Mouse (Mus musculus): ENCODE measurements around the gene Gm5148. TPM values are rescaled to one million over a fixed set of nuclear protein-coding genes. Genes with fewer than 3 reads are reported as not detected.

The Gm5148 gene
- total and polyA plus RNA-seq, 2 experiments, result 0.09 to 0.94 TPM

DNA sequence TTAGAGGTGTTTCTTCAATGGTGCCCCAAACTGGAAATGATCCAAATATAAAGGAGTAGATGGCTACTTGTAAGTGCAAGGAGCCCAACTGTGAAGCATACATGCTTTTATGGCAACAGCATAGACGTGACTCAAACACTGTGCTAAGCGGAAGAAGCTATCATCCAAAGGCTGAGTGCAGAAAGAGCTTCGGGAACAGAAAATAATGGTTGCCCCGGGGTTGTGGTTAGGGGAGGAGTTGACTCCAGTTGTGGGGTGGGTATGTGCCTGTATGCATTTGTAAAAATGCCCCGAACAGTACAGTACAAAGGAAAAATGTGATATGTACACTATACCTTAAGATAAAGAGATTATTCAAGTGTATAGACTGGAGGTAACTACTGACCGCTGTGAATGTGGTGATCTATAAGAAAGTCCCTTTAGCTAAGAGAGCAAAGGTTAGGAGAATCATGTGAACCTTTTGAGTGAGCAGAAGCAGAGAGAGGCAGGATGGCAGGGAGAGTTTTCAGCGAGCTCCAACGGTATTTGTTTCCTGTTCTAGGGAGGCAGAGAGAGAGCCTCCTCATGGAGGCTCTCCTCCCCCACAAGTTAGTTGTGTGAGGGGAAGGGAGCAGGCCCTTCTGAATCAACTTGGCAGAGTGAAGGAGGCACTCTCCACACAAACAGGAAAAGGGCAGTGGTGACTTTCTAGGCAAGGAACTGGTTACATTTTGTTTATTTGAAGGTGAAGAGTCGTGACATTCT, 23.1 kb upstream of the Gm5148 start:
- H3K27ac ChIP-seq (replicated peaks; ENCODE audit: insufficient read depth, low read depth, low read length), result no peak overlapping the region
- TF ChIP-seq CTCF (IDR thresholded peaks at IDR 0.05; ENCODE audit: low read depth, low read length) (no peak), POLR2A (IDR thresholded peaks at IDR 0.05; ENCODE audit: extremely low read depth, insufficient read depth, low read length) (no peak)

GRCm38 (mm10) chr3:37744050-37744449, 19.8 kb upstream of the Gm5148 start:
- no peak for DNase-seq (ENCODE audit: extremely low read depth, low read depth, low spot score)
- no peaks in the 10 kb centered on the region for H3K36me3 ChIP-seq (ENCODE audit: control insufficient read depth, insufficient read depth, low read length)
- H3K9ac ChIP-seq (ENCODE audit: low read depth, low read length), result no peak overlapping the region
- no peaks in the 10 kb centered on the region for H3K79me2 ChIP-seq (ENCODE audit: control insufficient read depth, insufficient read depth, low read length)
- TF ChIP-seq POLR2A (IDR thresholded peaks at IDR 0.05; ENCODE audit: extremely low read depth, insufficient read depth, low read length) (no peak), CTCF (IDR thresholded peaks at IDR 0.05; ENCODE audit: low read depth, low read length) (no peak)
- H3K4me1 ChIP-seq (ENCODE audit: control insufficient read depth, insufficient read depth, low read length), result no peaks in the 10 kb centered on the region
- H3K27me3 ChIP-seq (ENCODE audit: control insufficient read depth, insufficient read depth, low read length), result 0 out of 2 replicates have a peak, but pooled peaks cover 2% of the 10 kb centered on the region
- no peak overlapping the region for H3K27ac ChIP-seq (replicated peaks; ENCODE audit: insufficient read depth, low read depth, low read length)
- WGBS, result 79% methylated on average over 2 of the region's 2 CpGs
- H3K4me3 ChIP-seq (ENCODE audit: insufficient read depth, low read depth, low read length), result no peak overlapping the region

More for the DNA sequence above, 23.1 kb upstream of the Gm5148 start:
- no peak for DNase-seq (ENCODE audit: extremely low read depth, low read depth, low spot score)
- Histone ChIP-seq H3K36me3 (ENCODE audit: control insufficient read depth, insufficient read depth, low read length) (no peaks in the 10 kb centered on the region), H3K4me1 (ENCODE audit: control insufficient read depth, insufficient read depth, low read length) (no peaks in the 10 kb centered on the region), H3K79me2 (ENCODE audit: control insufficient read depth, insufficient read depth, low read length) (no peaks in the 10 kb centered on the region), H3K4me3 (ENCODE audit: insufficient read depth, low read depth, low read length) (no peak overlapping the region), H3K27me3 (ENCODE audit: control insufficient read depth, insufficient read depth, low read length) (no peaks in the 10 kb centered on the region), H3K9ac (ENCODE audit: low read depth, low read length) (no peak overlapping the region)
- 78% methylated on average over 9 of the region's 9 CpGs for WGBS

- Histone ChIP-seq H3K27ac (replicated peaks; ENCODE audit: insufficient read depth, low read depth, low read length) (no peak overlapping the region), H3K36me3 (ENCODE audit: control insufficient read depth, insufficient read depth, low read length) (no peaks in the 10 kb centered on the region), H3K79me2 (ENCODE audit: control insufficient read depth, insufficient read depth, low read length) (no peaks in the 10 kb centered on the region), H3K4me1 (ENCODE audit: control insufficient read depth, insufficient read depth, low read length) (no peaks in the 10 kb centered on the region), H3K4me3 (ENCODE audit: insufficient read depth, low read depth, low read length) (no peak overlapping the region), H3K9ac (ENCODE audit: low read depth, low read length) (no peak overlapping the region), H3K27me3 (ENCODE audit: control insufficient read depth, insufficient read depth, low read length) (0 out of 2 replicates have a peak, but pooled peaks cover 2% of the 10 kb centered on the region)
- WGBS, result 90% methylated on average over 7 of the region's 7 CpGs
- TF ChIP-seq POLR2A (IDR thresholded peaks at IDR 0.05; ENCODE audit: extremely low read depth, insufficient read depth, low read length) (no peak), CTCF (IDR thresholded peaks at IDR 0.05; ENCODE audit: low read depth, low read length) (no peak)
- no peak for DNase-seq (ENCODE audit: extremely low read depth, low read depth, low spot score)
These were observed 15.7 kb upstream of the Gm5148 start for GRCm38 (mm10) chr3:37739996-37740395.

DNA sequence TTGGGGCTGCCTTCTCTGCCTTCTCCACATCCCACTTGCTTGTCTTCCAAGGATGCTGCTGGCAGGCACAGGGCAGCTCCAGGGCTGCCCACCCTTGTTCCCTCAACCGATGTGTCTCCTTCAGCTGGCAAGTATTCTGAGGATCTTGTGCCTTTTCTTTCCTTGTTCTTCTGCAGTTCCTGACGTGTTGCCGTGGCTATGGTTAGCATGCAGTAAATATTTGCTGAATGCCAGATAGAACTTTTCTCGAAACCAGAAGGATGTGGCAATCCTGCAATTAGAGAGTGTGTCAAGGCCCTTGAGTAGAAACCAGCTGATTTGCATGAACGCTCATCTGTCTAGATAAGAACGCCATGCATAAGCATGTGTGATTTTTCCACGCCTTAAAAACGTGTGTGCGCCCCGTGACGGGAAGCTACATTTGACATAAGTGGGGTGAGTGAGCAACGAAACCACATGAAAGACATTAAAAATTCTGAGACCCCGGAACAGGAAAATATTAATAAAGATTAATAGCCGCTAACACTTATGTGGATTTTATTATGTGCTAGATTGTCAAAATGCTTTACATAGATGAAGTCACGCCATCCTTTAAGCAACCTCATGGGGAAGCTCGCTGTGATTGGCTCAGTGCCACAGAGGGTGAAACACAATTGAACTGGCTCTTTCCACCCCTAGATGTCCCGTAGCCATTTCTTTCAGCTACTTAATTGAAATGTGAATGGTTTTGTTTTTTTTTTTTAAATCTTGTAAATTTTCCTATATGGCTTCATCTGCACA, 14.1 kb upstream of the Gm5148 start:
- WGBS, result 83% methylated on average over 17 of the region's 17 CpGs
- H3K79me2 ChIP-seq (ENCODE audit: control insufficient read depth, insufficient read depth, low read length), result no peaks in the 10 kb centered on the region
- DNase-seq (ENCODE audit: extremely low read depth, low read depth, low spot score), result no peak
- no peaks in the 10 kb centered on the region for H3K4me1 ChIP-seq (ENCODE audit: control insufficient read depth, insufficient read depth, low read length)
- no peak overlapping the region for H3K27ac ChIP-seq (replicated peaks; ENCODE audit: insufficient read depth, low read depth, low read length)
- TF ChIP-seq CTCF (IDR thresholded peaks at IDR 0.05; ENCODE audit: low read depth, low read length) (no peak), POLR2A (IDR thresholded peaks at IDR 0.05; ENCODE audit: extremely low read depth, insufficient read depth, low read length) (no peak)
- H3K4me3 ChIP-seq (ENCODE audit: insufficient read depth, low read depth, low read length), result no peak overlapping the region
- no peak overlapping the region for H3K9ac ChIP-seq (ENCODE audit: low read depth, low read length)
- H3K27me3 ChIP-seq (ENCODE audit: control insufficient read depth, insufficient read depth, low read length), result 0 out of 2 replicates have a peak, but pooled peaks cover 2% of the 10 kb centered on the region
- H3K36me3 ChIP-seq (ENCODE audit: control insufficient read depth, insufficient read depth, low read length), result no peaks in the 10 kb centered on the region

DNA sequence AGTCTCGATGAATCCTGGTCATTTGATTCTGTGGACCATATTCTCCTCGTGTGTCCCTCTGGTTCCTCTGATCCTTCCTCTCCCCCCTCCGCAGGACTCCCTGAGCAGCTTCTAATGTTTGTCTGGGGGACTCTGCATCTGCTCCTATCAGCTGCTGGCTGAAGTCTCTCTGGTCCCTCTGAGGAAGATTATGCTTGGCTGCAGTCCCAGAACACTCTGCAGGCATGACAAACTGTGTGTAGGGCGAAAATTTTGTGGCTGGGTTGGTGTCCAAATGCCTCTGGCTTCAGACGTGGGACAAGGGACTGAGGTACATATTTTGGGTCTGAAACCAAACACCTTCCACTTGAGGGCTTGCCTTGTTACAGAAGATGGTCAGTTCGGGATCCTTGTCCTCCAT, 13.1 kb upstream of the Gm5148 start:
- H3K27ac ChIP-seq (replicated peaks; ENCODE audit: insufficient read depth, low read depth, low read length), result no peak overlapping the region
- TF ChIP-seq POLR2A (IDR thresholded peaks at IDR 0.05; ENCODE audit: extremely low read depth, insufficient read depth, low read length) (no peak), CTCF (IDR thresholded peaks at IDR 0.05; ENCODE audit: low read depth, low read length) (no peak)
- H3K9ac ChIP-seq (ENCODE audit: low read depth, low read length), result no peak overlapping the region
- 64% methylated on average over 6 of the region's 6 CpGs for WGBS
- DNase-seq (ENCODE audit: extremely low read depth, low read depth, low spot score), result peak; percentile 30
- 0 out of 2 replicates have a peak, but pooled peaks cover 2% of the 10 kb centered on the region for H3K27me3 ChIP-seq (ENCODE audit: control insufficient read depth, insufficient read depth, low read length)
- H3K4me3 ChIP-seq (ENCODE audit: insufficient read depth, low read depth, low read length), result no peak overlapping the region
- no peaks in the 10 kb centered on the region for H3K36me3 ChIP-seq (ENCODE audit: control insufficient read depth, insufficient read depth, low read length)
- no peaks in the 10 kb centered on the region for H3K4me1 ChIP-seq (ENCODE audit: control insufficient read depth, insufficient read depth, low read length)
- no peaks in the 10 kb centered on the region for H3K79me2 ChIP-seq (ENCODE audit: control insufficient read depth, insufficient read depth, low read length)

All from liver, adult 2 months (tissue).